Mouse (Mus musculus) testis, adult 2 months (tissue): ENCODE data around the gene Clptm1. TPM values are rescaled to one million over a fixed set of nuclear protein-coding genes. Genes with fewer than 3 reads are reported as not detected.

Experiments used
- H3K27ac ChIP-seq: fragments of 200-500 bp; 2 replicates; pipeline ENCODE4 v1.5.1; 2012; ENCODE audit warnings: low read depth, low read length; ENCODE audit not compliant: control insufficient read depth, insufficient read depth
- H3K27me3 ChIP-seq: fragments of 200-500 bp; 2 replicates; pipeline ENCODE4 v1.6.1; 2012; ENCODE audit warnings: mild to moderate bottlenecking, low read length, moderate library complexity; ENCODE audit not compliant: control insufficient read depth, insufficient read depth
- H3K36me3 ChIP-seq: fragments of 200-500 bp; 2 replicates; pipeline ENCODE4 v1.6.1; 2012; ENCODE audit warnings: mild to moderate bottlenecking, low read length; ENCODE audit not compliant: control insufficient read depth, insufficient read depth
- H3K4me1 ChIP-seq: fragments of 200-500 bp; 2 replicates; pipeline ENCODE4 v1.6.1; 2012; ENCODE audit warnings: low read length; ENCODE audit not compliant: control insufficient read depth, insufficient read depth
- H3K4me3 ChIP-seq: fragments of 200-500 bp; 2 replicates; pipeline ENCODE4 v1.5.1; 2012; ENCODE audit warnings: low read depth, mild to moderate bottlenecking, low read length, moderate library complexity, mixed read lengths; ENCODE audit not compliant: control insufficient read depth
- CTCF ChIP-seq: fragments of 200-500 bp; IDR thresholded peaks from 2 replicates; pipeline ENCODE4 v1.5.1; 2012; ENCODE audit warnings: low read depth, mild to moderate bottlenecking, inconsistent platforms, low read length, moderate library complexity; ENCODE audit not compliant: control insufficient read depth, insufficient read depth, insufficient replicate concordance
- POLR2A ChIP-seq: fragments of 200-500 bp; IDR thresholded peaks from 2 replicates; pipeline ENCODE4 v1.6.1; 2012; ENCODE audit warnings: low read depth, mild to moderate bottlenecking, inconsistent platforms, low read length, moderate library complexity; ENCODE audit not compliant: control insufficient read depth
- polyA plus RNA-seq: library from polyadenylated mRNA; depleted of rRNA; stranded (reverse); fragments of >200 nt; gene quantifications from 2 replicates; pipeline ENCODE4 v1.2.3, GENCODE M21; 2012

Clptm1 gene
- polyA plus RNA-seq, 1 experiment = 85.6 TPM

DNA sequence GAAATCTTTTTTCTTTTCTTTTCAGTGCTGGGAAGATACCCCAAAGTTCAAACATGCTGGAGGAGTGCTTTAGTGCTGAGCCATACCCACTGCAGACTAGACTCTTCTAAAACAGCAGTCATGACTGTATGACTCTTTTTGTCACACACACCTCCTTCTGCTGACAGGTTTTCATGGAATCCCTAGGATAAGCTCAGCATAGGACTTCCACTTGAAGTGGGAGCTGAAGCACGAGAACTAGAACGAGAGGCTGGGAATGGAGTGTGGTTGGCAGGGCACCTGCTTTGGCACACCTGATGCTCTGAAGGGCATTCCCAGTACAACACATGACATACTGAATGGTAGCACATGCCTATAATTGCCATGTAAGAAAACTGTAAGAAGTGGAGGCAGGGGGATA is 12.2 kb downstream of the Clptm1 start:
- H3K27ac ChIP-seq = no peak overlapping the region
- no peaks in the 10 kb centered on the region for H3K27me3 ChIP-seq
- no peak overlapping the region for H3K4me3 ChIP-seq
- TF ChIP-seq POLR2A (no peak), CTCF (no peak)
- H3K4me1 ChIP-seq = no peaks in the 10 kb centered on the region
- no peaks in the 10 kb centered on the region; the same call in none of the 2 replicates for H3K36me3 ChIP-seq

DNA sequence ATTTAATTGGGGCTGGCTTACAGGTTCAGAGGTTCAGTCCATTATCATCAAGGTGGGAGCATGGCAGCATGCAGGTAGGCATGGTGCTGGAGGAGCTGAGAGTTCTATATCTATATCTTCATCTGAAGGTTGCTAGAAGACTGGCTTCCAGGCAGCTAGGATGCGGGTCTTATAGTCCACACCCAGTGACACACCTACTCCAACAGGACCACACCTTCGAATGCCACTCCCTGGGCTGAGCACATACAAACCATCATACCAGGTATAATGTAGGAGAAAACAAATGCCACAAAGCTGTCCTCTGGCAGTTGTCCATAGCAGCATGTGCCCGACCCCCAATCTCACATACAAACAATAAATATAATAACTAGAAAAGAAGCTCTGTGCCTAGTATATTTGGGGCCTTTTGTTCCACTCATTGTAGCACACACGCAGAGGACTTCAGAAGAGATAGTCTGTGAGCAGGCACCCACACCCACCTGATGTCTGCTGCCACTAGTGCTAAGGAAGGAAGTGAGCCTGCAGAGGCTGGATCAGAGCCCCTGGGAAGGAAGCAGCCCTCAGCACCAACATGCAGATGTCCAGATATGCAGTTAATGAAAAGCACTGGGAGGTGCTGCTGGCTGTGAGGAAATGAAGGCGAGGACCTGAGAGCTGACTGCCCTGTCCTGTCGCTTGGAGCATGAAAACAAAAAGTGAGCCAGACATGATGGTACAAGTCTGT is 13.6 kb downstream of the Clptm1 start:
- H3K27ac ChIP-seq = no peak overlapping the region
- no peaks in the 10 kb centered on the region for H3K4me1 ChIP-seq
- no peaks in the 10 kb centered on the region; the same call in none of the 2 replicates for H3K36me3 ChIP-seq
- TF ChIP-seq POLR2A (no peak), CTCF (no peak)
- no peaks in the 10 kb centered on the region for H3K27me3 ChIP-seq
- H3K4me3 ChIP-seq = no peak overlapping the region

DNA sequence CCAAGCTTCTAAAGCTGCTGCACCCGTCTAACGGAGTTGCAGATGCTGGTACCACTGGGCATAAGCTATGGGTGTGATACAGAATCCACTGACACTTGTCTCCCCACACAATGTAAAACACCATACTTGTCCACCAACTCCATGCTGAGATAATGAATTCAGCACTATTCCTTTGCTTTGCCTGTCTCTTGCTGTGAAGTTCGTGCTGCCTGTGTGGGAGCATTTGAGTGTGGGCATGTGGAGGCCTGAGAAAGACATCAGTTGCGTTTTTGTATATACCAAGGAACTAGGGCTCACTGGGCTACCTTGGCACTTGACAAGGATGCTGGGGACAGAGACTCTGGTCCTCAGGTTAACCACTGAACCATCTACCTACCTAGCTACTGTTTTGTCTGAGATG is 23.6 kb downstream of the Clptm1 start:
- H3K4me1 ChIP-seq = peaks cover 2% of the 10 kb centered on the region; the same call in 1 of the 2 replicates
- TF ChIP-seq CTCF (no peak), POLR2A (no peak)
- H3K4me3 ChIP-seq = no peak overlapping the region
- no peak overlapping the region for H3K27ac ChIP-seq
- H3K27me3 ChIP-seq = no peaks in the 10 kb centered on the region
- H3K36me3 ChIP-seq = peaks cover 7% of the 10 kb centered on the region

- H3K36me3 ChIP-seq = no peaks in the 10 kb centered on the region; the same call in none of the 2 replicates
- no peaks in the 10 kb centered on the region for H3K27me3 ChIP-seq
- no peaks in the 10 kb centered on the region; the same call in 1 of the 2 replicates for H3K4me1 ChIP-seq
- H3K27ac ChIP-seq = no peak overlapping the region
- no peak overlapping the region for H3K4me3 ChIP-seq
- TF ChIP-seq CTCF (no peak), POLR2A (no peak)
Measured at GRCm38 (mm10) chr7:19635074-19635827, 29.6 kb downstream of the Clptm1 start.

DNA sequence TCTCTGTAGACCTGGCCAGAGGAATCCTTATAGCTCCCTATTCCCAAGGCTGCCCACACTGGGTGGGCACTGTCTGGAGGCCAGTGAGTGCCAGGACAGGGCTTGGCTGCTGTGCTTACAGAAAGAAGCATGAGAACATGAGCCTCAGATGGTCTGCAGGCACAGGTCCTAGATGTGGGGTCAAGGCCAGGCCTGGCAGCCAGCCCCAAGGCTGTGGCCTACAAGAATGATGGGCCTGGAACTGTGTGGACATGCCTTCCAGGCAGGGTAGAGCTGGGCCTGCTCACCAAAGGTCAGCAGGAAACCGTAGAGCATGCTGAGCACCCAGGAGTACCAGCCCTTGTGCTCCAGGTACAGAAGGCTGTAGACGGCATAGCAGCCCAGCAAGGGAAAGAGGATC is 30.2 kb downstream of the Clptm1 start:
- Histone ChIP-seq H3K4me3 (no peak overlapping the region), H3K27me3 (no peaks in the 10 kb centered on the region), H3K4me1 (peaks cover 2% of the 10 kb centered on the region), H3K36me3 (no peaks in the 10 kb centered on the region; the same call in none of the 2 replicates), H3K27ac (no peak overlapping the region)
- no peak for TF ChIP-seq POLR2A
- no peak for TF ChIP-seq CTCF

DNA sequence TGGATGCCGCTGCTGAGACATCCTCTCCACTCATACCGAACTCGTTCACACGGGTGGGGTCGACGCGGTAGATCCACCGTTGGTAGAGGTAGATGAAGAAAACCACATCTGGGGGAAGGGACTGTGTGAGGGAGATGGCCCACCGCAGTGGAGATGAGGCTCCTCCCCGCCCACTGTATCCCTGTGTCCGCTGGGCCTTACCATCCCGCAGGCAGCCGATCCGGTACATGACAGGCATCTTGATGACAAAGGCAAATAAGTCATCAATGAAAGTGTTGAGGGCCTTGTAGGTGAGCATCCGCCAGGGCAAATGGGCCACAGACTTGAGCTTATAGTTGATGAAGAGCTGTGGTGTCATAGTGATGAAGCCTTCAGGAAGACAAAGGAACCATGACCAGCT is 31.0 kb downstream of the Clptm1 start:
- TF ChIP-seq POLR2A (no peak), CTCF (no peak)
- Histone ChIP-seq H3K36me3 (no peaks in the 10 kb centered on the region; the same call in none of the 2 replicates), H3K4me1 (peaks cover 5% of the 10 kb centered on the region)

DNA sequence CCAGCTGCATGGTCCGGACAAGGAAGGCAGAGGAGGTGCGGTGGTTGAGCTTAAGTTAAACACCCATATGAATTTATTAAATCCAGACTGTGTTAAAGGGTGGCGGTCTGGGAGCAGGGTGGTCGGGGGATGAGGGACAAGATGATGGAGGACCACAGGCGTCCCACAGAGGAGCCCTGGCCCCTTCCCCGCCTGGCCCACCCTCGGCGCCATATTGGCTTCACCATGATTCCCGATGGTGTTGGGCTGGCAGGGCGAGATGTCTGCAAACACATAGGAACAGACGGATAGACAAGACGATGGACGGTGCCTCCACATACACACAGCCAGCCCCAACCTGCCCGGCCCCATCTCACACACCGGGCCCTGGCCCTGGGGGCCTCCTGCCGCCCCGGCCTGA is 31.6 kb downstream of the Clptm1 start:
- Histone ChIP-seq H3K4me3 (no peak overlapping the region), H3K27me3 (no peaks in the 10 kb centered on the region), H3K4me1 (peaks cover 7% of the 10 kb centered on the region), H3K27ac (no peak overlapping the region), H3K36me3 (no peaks in the 10 kb centered on the region; the same call in none of the 2 replicates)
- TF ChIP-seq POLR2A = no peak

More for the DNA sequence above, 31.0 kb downstream of the Clptm1 start:
- no peak overlapping the region for H3K27ac ChIP-seq
- no peak overlapping the region for H3K4me3 ChIP-seq
- H3K27me3 ChIP-seq = no peaks in the 10 kb centered on the region
